Comparison of ENCODE assay signal across 8 mouse cellular contexts in genomic region chr4:141544536-141544935, GRCm38 (mm10). TPM values are rescaled to one million over a fixed set of nuclear protein-coding genes. Genes with fewer than 3 reads are reported as not detected.
A peak's percentile ranks its signal among the peaks of the same experiment; 100 is the strongest.
DNase-seq lines count a peak whose midpoint lies in the region; ATAC-seq and TF ChIP-seq lines count a peak whose summit lies in the region.

No protein-coding gene starts in this region.

- H3K9me3 ChIP-seq in heart, embryonic 10.5 days: no peaks in the 10 kb centered on the region
- H3K9me3 ChIP-seq in forebrain, postnatal 0 days (ENCODE audit: low read length): no peaks in the 10 kb centered on the region
- no peaks in the 10 kb centered on the region for H3K9me3 ChIP-seq in liver, embryonic 15.5 days (replicated peaks)

- peak overlapping the region; percentile 96 for H3K4me2 ChIP-seq in forebrain, postnatal 0 days (ENCODE audit: low read depth)
- peak overlapping the region; percentile 96 for H3K4me2 ChIP-seq in liver, embryonic 15.5 days

- no peaks in the 10 kb centered on the region for H3K27me3 ChIP-seq in heart, embryonic 10.5 days (ENCODE audit: insufficient read depth, poor library complexity, severe bottlenecking)
- H3K27me3 ChIP-seq in forebrain, postnatal 0 days (ENCODE audit: insufficient read depth, low read length): no peaks in the 10 kb centered on the region
- no peaks in the 10 kb centered on the region for H3K27me3 ChIP-seq in liver, embryonic 15.5 days

- ATAC-seq in forebrain, postnatal 0 days: no peak
- no peak for ATAC-seq in liver, embryonic 15.5 days (ENCODE audit: insufficient read depth)

- 43% methylated on average over 2 of the region's 2 CpGs for WGBS in heart, embryonic 10.5 days
- 47% methylated on average over 2 of the region's 2 CpGs for WGBS in forebrain, postnatal 0 days
- 43% methylated on average over 2 of the region's 2 CpGs for WGBS in liver, embryonic 15.5 days (ENCODE audit: insufficient replicate concordance)

- H3K4me1 ChIP-seq in heart, embryonic 10.5 days: peaks cover 12% of the 10 kb centered on the region
- peaks cover 8% of the 10 kb centered on the region for H3K4me1 ChIP-seq in forebrain, postnatal 0 days (ENCODE audit: insufficient read depth)
- H3K4me1 ChIP-seq in liver, embryonic 15.5 days (replicated peaks): peaks cover 49% of the 10 kb centered on the region

- no peak for DNase-seq in heart, embryonic 10.5 days (ENCODE audit: low spot score)
- no peak for DNase-seq in heart, adult 11 months
- peak; percentile 10 for DNase-seq in 3T3-L1 (ENCODE audit: low read depth, low spot score)
- DNase-seq in forebrain, postnatal 0 days: no peak
- no peak for DNase-seq in yolk sac, embryonic 10.5 days (ENCODE audit: low spot score)
- DNase-seq in adrenal gland, postnatal 10 days: no peak
- DNase-seq in layer of hippocampus, adult 9-10 months (ENCODE audit: low spot score): no peak

- H3K27ac ChIP-seq in heart, embryonic 10.5 days: peak overlapping the region; percentile 98
- peak overlapping the region; percentile 100; the same call in 1 of the 2 replicates for H3K27ac ChIP-seq in forebrain, postnatal 0 days (ENCODE audit: low read depth, low read length)
- H3K27ac ChIP-seq in liver, embryonic 15.5 days (replicated peaks): no peak overlapping the region

- TF ChIP-seq CTCF in forebrain, postnatal 0 days (IDR thresholded peaks at IDR 0.05; ENCODE audit: low read depth): no peak

- H3K4me3 ChIP-seq in heart, embryonic 10.5 days: peak overlapping the region; percentile 77
- H3K4me3 ChIP-seq in forebrain, postnatal 0 days (ENCODE audit: low read depth, low read length): peak overlapping the region; percentile 85; the same call in 1 of the 2 replicates
- peak overlapping the region; percentile 97 for H3K4me3 ChIP-seq in liver, embryonic 15.5 days (replicated peaks)

- no peaks in the 10 kb centered on the region for H3K36me3 ChIP-seq in heart, embryonic 10.5 days
- no peaks in the 10 kb centered on the region for H3K36me3 ChIP-seq in forebrain, postnatal 0 days (ENCODE audit: insufficient read depth)
- H3K36me3 ChIP-seq in liver, embryonic 15.5 days (replicated peaks): no peaks in the 10 kb centered on the region

- no peak overlapping the region for H3K9ac ChIP-seq in forebrain, postnatal 0 days
- no peak overlapping the region; the same call in 1 of the 2 replicates for H3K9ac ChIP-seq in liver, embryonic 15.5 days

RNA-seq across cellular contexts. Expression of gene Spen, which starts 6.1 kb away (rescaled TPM):
- 6.0 and 8.4 TPM in 2 replicates for polyA plus RNA-seq in heart, embryonic 10.5 days (2016; fragmentation: Nextera tagmentation; extraction: Ambion mirVana)
- 21.7 and 24.7 TPM in 2 replicates for total RNA-seq in forebrain, postnatal 0 days (2014; rRNA removed)
- 6.0 and 10.7 TPM in 2 replicates for polyA plus RNA-seq in forebrain, postnatal 0 days (2015; fragmentation: Nextera tagmentation; extraction: Ambion mirVana)
- polyA plus RNA-seq in liver, embryonic 15.5 days (2015; fragmentation: Nextera tagmentation; extraction: Ambion mirVana): 4.7 and 5.6 TPM in 2 replicates
- total RNA-seq in adrenal gland, postnatal 10 days (2021): 10 to 100 TPM; 36.6 to 55.2 TPM
